Mouse (Mus musculus) bone marrow, adult 2 months (tissue): ENCODE measurements around the gene Zfp811.

Experiments
- CTCF ChIP-seq: fragments of 200-500 bp; IDR thresholded peaks from 2 replicates; pipeline ENCODE4 v1.5.1; 2011; ENCODE audit warnings: low read length, control low read depth; ENCODE audit not compliant: control insufficient read depth, insufficient read depth
- POLR2A ChIP-seq: fragments of 200-500 bp; IDR thresholded peaks from 2 replicates; pipeline ENCODE4 v1.6.1; 2011; ENCODE audit warnings: low read depth, mild to moderate bottlenecking, control low read depth, low read length, borderline replicate concordance; ENCODE audit not compliant: control insufficient read depth

- TF ChIP-seq CTCF (no peak), POLR2A (no peak)
Measured at GRCm38 (mm10) chr17:32830418-32830782, 20.7 kb upstream of the Zfp811 start.
